Mouse (Mus musculus): ENCODE measurements around the gene Lpp.

Lpp gene

GRCm38 (mm10) chr16:24471029-24471428, 77.7 kb downstream of the Lpp start:
- no peak for DNase-seq (ENCODE audit: low spot score)

GRCm38 (mm10) chr16:24471801-24472200, 78.5 kb downstream of the Lpp start:
- no peak for DNase-seq (ENCODE audit: low spot score)

- no peak for DNase-seq (ENCODE audit: low spot score)
Measured at GRCm38 (mm10) chr16:24473966-24474365, 80.7 kb downstream of the Lpp start.

GRCm38 (mm10) chr16:24474781-24475180, 81.5 kb downstream of the Lpp start:
- DNase-seq (ENCODE audit: low spot score): peak; percentile 46

GRCm38 (mm10) chr16:24475305-24475947, 82.1 kb downstream of the Lpp start:
- no peak for DNase-seq (ENCODE audit: low spot score)

- DNase-seq (ENCODE audit: low spot score): no peak
Measured at GRCm38 (mm10) chr16:24476911-24477401, 83.6 kb downstream of the Lpp start.

GRCm38 (mm10) chr16:24478006-24478405, 84.7 kb downstream of the Lpp start:
- no peak for DNase-seq (ENCODE audit: low spot score)

- DNase-seq (ENCODE audit: low spot score): no peak
Measured at GRCm38 (mm10) chr16:24478851-24479250, 85.5 kb downstream of the Lpp start.

- no peak for DNase-seq (ENCODE audit: low spot score)
Measured at GRCm38 (mm10) chr16:24482648-24483047, 89.3 kb downstream of the Lpp start.

- DNase-seq (ENCODE audit: low spot score): no peak
Measured at GRCm38 (mm10) chr16:24483527-24484101, 90.3 kb downstream of the Lpp start.

- DNase-seq (ENCODE audit: low spot score): no peak
Measured at GRCm38 (mm10) chr16:24487782-24488241, 94.5 kb downstream of the Lpp start.

- DNase-seq (ENCODE audit: low spot score): no peak
Measured at GRCm38 (mm10) chr16:24489516-24490285, 96.4 kb downstream of the Lpp start.

GRCm38 (mm10) chr16:24490751-24491485, 97.6 kb downstream of the Lpp start:
- DNase-seq (ENCODE audit: low spot score): peak; percentile 61

- DNase-seq (ENCODE audit: low spot score): no peak
Measured at GRCm38 (mm10) chr16:24491486-24491758, 98.1 kb downstream of the Lpp start.

- DNase-seq (ENCODE audit: low spot score): no peak
Measured at GRCm38 (mm10) chr16:24492194-24492940, 99.1 kb downstream of the Lpp start.

- no peak for DNase-seq (ENCODE audit: low spot score)
Measured at GRCm38 (mm10) chr16:24494531-24494930, 101.2 kb downstream of the Lpp start.

- no peak for DNase-seq (ENCODE audit: low spot score)
Measured at GRCm38 (mm10) chr16:24495461-24495860, 102.2 kb downstream of the Lpp start.

- no peak for DNase-seq (ENCODE audit: low spot score)
Measured at GRCm38 (mm10) chr16:24496635-24497034, 103.3 kb downstream of the Lpp start.

GRCm38 (mm10) chr16:24497413-24497812, 104.1 kb downstream of the Lpp start:
- DNase-seq (ENCODE audit: low spot score): no peak

GRCm38 (mm10) chr16:24498103-24498659, 104.9 kb downstream of the Lpp start:
- DNase-seq (ENCODE audit: low spot score): no peak

GRCm38 (mm10) chr16:24501197-24501596, 107.9 kb downstream of the Lpp start:
- no peak for DNase-seq (ENCODE audit: low spot score)
